Mouse (Mus musculus) brain, embryonic 14.5 days (tissue): ENCODE measurements at regions not wholly inside any gene's neighbourhood (a gene's known extent, or its start where the extent isn't known, plus 50 kb on each side); places are given as distances from the start of the nearest gene placed in this dataset.

Experiments used
- CTCF ChIP-seq: fragments of 200-500 bp; IDR thresholded peaks from 2 replicates; pipeline ENCODE4 v1.5.1; 2012; ENCODE audit warnings: inconsistent platforms, mild to moderate bottlenecking, moderate library complexity, borderline replicate concordance; ENCODE audit not compliant: insufficient read depth, insufficient read length; ENCODE audit errors: extremely low read depth
- POLR2A ChIP-seq: fragments of 200-500 bp; IDR thresholded peaks from 2 replicates; pipeline ENCODE4 v1.6.1; 2012; ENCODE audit warnings: mild to moderate bottlenecking, inconsistent platforms, borderline replicate concordance; ENCODE audit not compliant: poor library complexity, insufficient read depth, insufficient read length, severe bottlenecking; ENCODE audit errors: extremely low read depth

DNA sequence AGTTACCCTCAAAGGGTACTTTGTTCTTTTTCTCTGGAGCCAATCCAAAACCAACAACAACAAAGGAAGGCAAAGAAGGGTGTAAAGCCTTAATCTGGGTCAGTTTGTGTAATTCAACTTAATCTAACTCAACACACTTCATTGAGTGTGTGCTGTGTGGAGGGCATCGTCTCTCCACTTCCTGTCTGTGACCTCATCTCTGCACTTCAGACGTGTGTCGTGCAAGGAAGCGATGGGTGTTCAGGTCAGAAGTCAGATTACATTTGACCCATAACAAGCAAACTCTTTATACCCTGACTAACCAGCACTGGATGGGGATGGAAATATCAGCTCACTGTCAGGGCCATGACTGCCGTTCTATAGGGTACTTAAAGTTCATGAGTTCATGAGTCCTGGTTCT, 138.0 kb upstream of the Sox5 start:
- TF ChIP-seq POLR2A (no peak), CTCF (no peak)
